Mouse (Mus musculus): ENCODE data around the gene Mei1. TPM values are rescaled to one million over a fixed set of nuclear protein-coding genes. Genes with fewer than 3 reads are reported as not detected.
A peak's percentile ranks its signal among the peaks of the same experiment; 100 is the strongest.

The Mei1 gene
- polyA plus RNA-seq, 1 experiment from 2014 or later, result 0.04 TPM

DNA sequence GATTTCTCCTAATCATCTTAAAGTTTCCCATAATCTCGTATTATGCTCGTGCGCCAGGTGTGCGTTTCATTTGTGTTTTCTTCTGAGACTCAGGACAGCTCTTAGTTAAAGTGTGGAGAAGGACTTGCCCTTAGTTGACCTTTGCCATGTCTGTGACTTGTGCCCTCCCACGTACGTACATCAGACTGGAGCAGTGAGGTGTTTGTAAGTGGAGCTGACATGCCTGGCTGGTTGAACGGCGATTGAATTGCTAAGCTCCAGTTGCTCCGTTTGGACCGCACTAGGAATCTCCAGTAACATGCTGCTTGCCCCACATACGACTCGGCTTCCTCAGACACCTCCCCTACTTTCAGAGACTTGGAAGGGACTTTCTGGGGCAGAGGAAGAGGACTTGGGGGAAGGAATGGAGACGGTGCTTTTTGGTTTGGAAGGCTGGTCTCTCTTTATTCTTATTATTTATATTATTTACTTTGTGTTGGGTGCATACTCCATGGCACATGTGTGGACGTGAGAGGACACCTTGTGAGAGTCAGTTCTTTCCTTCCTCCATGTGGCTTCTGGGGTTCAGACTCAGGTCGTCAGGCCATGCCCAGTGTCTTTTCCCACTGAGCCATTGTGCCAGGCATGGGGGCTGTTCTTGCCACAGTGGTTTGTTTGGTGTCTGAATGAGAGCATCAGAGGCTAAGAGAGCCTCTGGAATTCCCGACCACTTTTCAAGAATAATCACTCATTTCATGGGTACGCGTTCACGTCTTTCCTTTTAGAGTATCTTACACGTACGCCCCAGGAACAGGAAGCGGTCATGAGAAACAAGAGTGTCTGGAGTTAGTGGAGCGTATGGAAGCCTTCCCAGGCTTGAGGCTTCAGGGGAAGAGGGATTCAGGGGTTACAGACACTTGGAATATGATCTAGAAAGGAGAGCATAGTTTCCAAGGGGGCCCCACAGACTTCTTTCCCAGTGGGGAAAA, 97.7 kb downstream of the Mei1 start:
- no peaks in the 10 kb centered on the region for H3K9me3 ChIP-seq
- H3K27ac ChIP-seq, result peak overlapping the region; percentile 69
- H3K27me3 ChIP-seq, result no peaks in the 10 kb centered on the region
- 44% methylated on average over 23 of the region's 23 CpGs for WGBS
- H3K36me3 ChIP-seq, result peaks cover 27% of the 10 kb centered on the region
- H3K4me1 ChIP-seq, result peaks cover 39% of the 10 kb centered on the region
- H3K9ac ChIP-seq, result 0 out of 2 replicates have a peak overlapping the region, but pooled peaks have one; percentile 8
- no peak for ATAC-seq (ENCODE audit: borderline replicate concordance, extremely low read depth, low FRiP score, low TSS enrichment)
- H3K4me2 ChIP-seq, result no peak overlapping the region
- no peak overlapping the region for H3K4me3 ChIP-seq

DNA sequence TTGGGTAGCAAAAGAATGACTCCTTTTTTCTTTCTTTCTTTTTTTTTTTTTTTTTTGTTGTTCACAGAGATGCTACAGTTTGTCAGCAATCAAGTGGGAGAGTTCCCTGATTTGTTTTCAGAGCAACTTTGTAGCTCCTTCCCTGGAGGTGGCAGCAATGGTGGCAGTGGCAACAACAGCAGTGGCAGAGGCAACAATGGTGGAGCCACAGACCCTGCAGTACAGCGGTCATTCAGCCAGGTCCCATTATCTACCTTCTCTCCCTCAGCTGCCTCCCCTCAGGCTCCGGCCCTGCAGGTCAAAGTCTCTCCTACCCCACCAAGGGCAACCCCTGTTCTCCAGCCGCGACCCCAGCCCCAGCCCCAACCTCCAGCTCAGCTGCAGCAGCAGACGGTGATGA, 99.9 kb downstream of the Mei1 start:
- H3K4me3 ChIP-seq, result no peak overlapping the region
- 83% methylated on average over 5 of the region's 5 CpGs for WGBS
- H3K36me3 ChIP-seq, result peaks cover 46% of the 10 kb centered on the region
- no peaks in the 10 kb centered on the region for H3K27me3 ChIP-seq
- H3K4me2 ChIP-seq, result no peak overlapping the region
- H3K4me1 ChIP-seq, result peaks cover 28% of the 10 kb centered on the region
- H3K9ac ChIP-seq, result no peak overlapping the region
- no peaks in the 10 kb centered on the region for H3K9me3 ChIP-seq
- ATAC-seq (ENCODE audit: borderline replicate concordance, extremely low read depth, low FRiP score, low TSS enrichment), result no peak
- no peak overlapping the region for H3K27ac ChIP-seq

- Histone ChIP-seq H3K4me2 (no peak overlapping the region), H3K27ac (no peak overlapping the region), H3K9me3 (no peaks in the 10 kb centered on the region), H3K4me1 (peaks cover 23% of the 10 kb centered on the region), H3K9ac (no peak overlapping the region), H3K36me3 (peaks cover 57% of the 10 kb centered on the region), H3K4me3 (no peak overlapping the region), H3K27me3 (no peaks in the 10 kb centered on the region)
- no peak for ATAC-seq (ENCODE audit: borderline replicate concordance, extremely low read depth, low FRiP score, low TSS enrichment)
- WGBS, result 80% methylated on average over 36 of the region's 36 CpGs
Observed at GRCm38 (mm10) chr15:82170437-82171377, 100.9 kb downstream of the Mei1 start.

DNA sequence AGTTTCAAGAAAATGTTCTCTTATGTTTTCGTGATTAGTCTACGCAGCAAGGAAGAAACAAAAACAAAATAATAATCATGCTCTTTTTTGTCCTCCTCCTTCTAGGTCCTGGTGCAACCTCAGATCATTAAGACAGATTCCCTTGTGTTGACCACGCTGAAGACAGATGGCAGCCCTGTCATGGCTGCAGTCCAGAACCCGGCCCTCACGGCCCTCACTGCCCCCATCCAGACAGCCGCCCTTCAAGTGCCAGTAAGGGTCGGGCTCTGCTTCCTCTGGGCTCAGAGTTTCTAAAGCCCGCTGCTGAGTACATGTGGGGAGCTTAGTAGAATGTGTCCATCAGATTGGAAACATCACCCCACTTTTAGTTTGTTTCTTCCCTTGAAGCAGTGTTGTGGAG, 102.9 kb downstream of the Mei1 start:
- no peak overlapping the region for H3K9ac ChIP-seq
- 71% methylated on average over 8 of the region's 8 CpGs for WGBS
- H3K4me3 ChIP-seq, result no peak overlapping the region
- H3K27me3 ChIP-seq, result no peaks in the 10 kb centered on the region
- H3K9me3 ChIP-seq, result no peaks in the 10 kb centered on the region
- no peak overlapping the region for H3K27ac ChIP-seq
- no peak overlapping the region for H3K4me2 ChIP-seq
- peaks cover 4% of the 10 kb centered on the region; the same call in 1 of the 2 replicates for H3K4me1 ChIP-seq
- H3K36me3 ChIP-seq, result peaks cover 73% of the 10 kb centered on the region
- ATAC-seq (ENCODE audit: borderline replicate concordance, extremely low read depth, low FRiP score, low TSS enrichment), result no peak

DNA sequence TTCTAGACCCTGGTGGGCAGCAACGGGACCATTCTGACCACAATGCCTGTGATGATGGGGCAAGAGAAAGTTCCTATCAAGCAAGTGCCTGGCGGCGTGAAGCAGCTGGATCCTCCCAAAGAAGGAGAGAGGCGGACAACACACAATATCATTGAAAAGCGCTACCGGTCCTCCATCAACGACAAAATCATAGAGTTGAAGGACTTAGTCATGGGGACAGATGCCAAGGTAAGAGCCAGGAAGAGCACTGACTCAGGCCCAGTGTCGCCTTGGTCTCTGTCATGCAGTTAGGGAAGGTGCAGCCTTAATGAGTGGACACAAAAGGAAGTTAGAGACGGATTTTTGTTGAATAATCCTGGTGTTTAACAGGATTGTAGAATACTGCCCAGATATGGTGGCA, 105.3 kb downstream of the Mei1 start:
- ATAC-seq (ENCODE audit: borderline replicate concordance, extremely low read depth, low FRiP score, low TSS enrichment), result no peak
- no peaks in the 10 kb centered on the region for H3K4me1 ChIP-seq

More for the DNA sequence above, 105.3 kb downstream of the Mei1 start:
- Histone ChIP-seq H3K9me3 (no peaks in the 10 kb centered on the region), H3K9ac (no peak overlapping the region), H3K36me3 (peaks cover 94% of the 10 kb centered on the region), H3K4me3 (no peak overlapping the region), H3K27me3 (no peaks in the 10 kb centered on the region), H3K4me2 (no peak overlapping the region), H3K27ac (no peak overlapping the region)
- WGBS, result 94% methylated on average over 9 of the region's 9 CpGs

Other genes starting within 250 kb of the Mei1 start
- gene Tob2, start 211.2 kb upstream of the Mei1 start, polyA plus RNA-seq (2015; fragmentation: Nextera tagmentation; extraction: Ambion mirVana), result 27.0 and 29.1 TPM in 2 replicates
- 172 and 183 TPM in 2 replicates for gene Phf5a, start 198.1 kb upstream of the Mei1 start, polyA plus RNA-seq (2015; fragmentation: Nextera tagmentation; extraction: Ambion mirVana)
- gene Aco2, start 197.7 kb upstream of the Mei1 start, polyA plus RNA-seq (2015; fragmentation: Nextera tagmentation; extraction: Ambion mirVana), result 164 and 173 TPM in 2 replicates
- 76.3 and 80.1 TPM in 2 replicates for gene Polr3h, start 143.8 kb upstream of the Mei1 start, polyA plus RNA-seq (2015; fragmentation: Nextera tagmentation; extraction: Ambion mirVana)
- gene Csdc2, start 133.2 kb upstream of the Mei1 start, polyA plus RNA-seq (2015; fragmentation: Nextera tagmentation; extraction: Ambion mirVana), result 9.0 and 11.2 TPM in 2 replicates
- gene Pmm1, start 109.1 kb upstream of the Mei1 start, polyA plus RNA-seq (2015; fragmentation: Nextera tagmentation; extraction: Ambion mirVana), result 37.1 and 39.1 TPM in 2 replicates
- gene 1700029P11Rik, start 89.5 kb upstream of the Mei1 start, polyA plus RNA-seq (2015; fragmentation: Nextera tagmentation; extraction: Ambion mirVana), result not detected in 2 replicates
- 86.3 and 93.0 TPM in 2 replicates for gene Xrcc6, start 82.2 kb upstream of the Mei1 start, polyA plus RNA-seq (2015; fragmentation: Nextera tagmentation; extraction: Ambion mirVana)
- gene Desi1, start 36.1 kb upstream of the Mei1 start, polyA plus RNA-seq (2015; fragmentation: Nextera tagmentation; extraction: Ambion mirVana), result 20.5 and 25.1 TPM in 2 replicates
- gene Snu13, start 22.4 kb upstream of the Mei1 start, polyA plus RNA-seq (2015; fragmentation: Nextera tagmentation; extraction: Ambion mirVana), result 296 and 301 TPM in 2 replicates
- not detected in 2 replicates for gene 4930407I10Rik, start 10.8 kb upstream of the Mei1 start, polyA plus RNA-seq (2015; fragmentation: Nextera tagmentation; extraction: Ambion mirVana)
- 19.4 and 20.9 TPM in 2 replicates for gene Ccdc134, start 57.9 kb downstream of the Mei1 start, polyA plus RNA-seq (2015; fragmentation: Nextera tagmentation; extraction: Ambion mirVana)
- 126 and 132 TPM in 2 replicates for gene Srebf2, start 77.2 kb downstream of the Mei1 start, polyA plus RNA-seq (2015; fragmentation: Nextera tagmentation; extraction: Ambion mirVana)
- gene Shisa8, start 142.8 kb downstream of the Mei1 start, polyA plus RNA-seq (2015; fragmentation: Nextera tagmentation; extraction: Ambion mirVana), result 1.1 and 1.3 TPM in 2 replicates
- gene Tnfrsf13c, start 154.4 kb downstream of the Mei1 start, polyA plus RNA-seq (2015; fragmentation: Nextera tagmentation; extraction: Ambion mirVana), result 0.12 TPM in 1 of 2 replicates, not detected in the other
- 71.6 and 74.5 TPM in 2 replicates for gene Cenpm, start 174.8 kb downstream of the Mei1 start, polyA plus RNA-seq (2015; fragmentation: Nextera tagmentation; extraction: Ambion mirVana)
- not detected in 2 replicates for gene 1500009C09Rik, start 182.4 kb downstream of the Mei1 start, polyA plus RNA-seq (2015; fragmentation: Nextera tagmentation; extraction: Ambion mirVana)
- gene Sept3, start 204.9 kb downstream of the Mei1 start, polyA plus RNA-seq (2015; fragmentation: Nextera tagmentation; extraction: Ambion mirVana), result 4.1 and 6.3 TPM in 2 replicates
- 0.37 and 0.40 TPM in 2 replicates for gene Wbp2nl, start 229.0 kb downstream of the Mei1 start, polyA plus RNA-seq (2015; fragmentation: Nextera tagmentation; extraction: Ambion mirVana)